Mouse (Mus musculus): ENCODE data around the gene Znrf3.

DNA sequence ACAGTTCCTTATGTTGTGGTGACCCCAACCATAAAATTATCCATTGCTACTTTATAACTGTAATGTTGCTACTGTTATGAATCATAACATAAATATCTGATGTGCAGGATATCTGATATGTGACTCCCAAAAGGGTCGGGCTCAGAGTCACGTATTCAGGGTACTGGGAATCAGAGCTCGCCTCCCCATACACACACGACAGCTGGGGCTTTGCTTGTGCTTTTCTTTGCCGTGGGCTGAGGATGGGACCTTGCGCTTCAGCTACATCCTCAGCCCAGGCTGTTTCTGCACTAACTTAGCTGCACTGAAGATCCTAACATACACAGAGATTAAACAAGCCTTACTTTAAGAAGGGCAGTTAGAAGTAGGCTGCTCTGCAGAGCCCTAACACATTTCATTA lies 193.5 kb downstream of the Znrf3 start:
- TF ChIP-seq GATA1 (IDR thresholded peaks at IDR 0.05; ENCODE audit: borderline replicate concordance, low read length), result no peak
- no peak for TF ChIP-seq FLI1 (IDR thresholded peaks at IDR 0.05; ENCODE audit: low read length)

All from megakaryocyte, embryonic 14.5 days (primary cell).